Mouse (Mus musculus) kidney, postnatal 4 days (tissue): ENCODE data around the gene Gab3.
A peak's percentile ranks its signal among the peaks of the same experiment; 100 is the strongest.

ENCODE experiments used
- DNase-seq, 2 experiments: peaks; one replicate each; pipeline ENCODE4 v3.0.0; 2021; ENCODE audit warnings: mixed read lengths in 2 of 2

The Gab3 gene

GRCm38 (mm10) chrX:75084774-75085508 is at the start of gene Gab3:
Gab3 (minus strand) TSS chrX:75085458.
- peak; percentile 66 to 70 for DNase-seq

GRCm38 (mm10) chrX:75130467-75131160 is 45.4 kb upstream of the Gab3 start, which contains the start of gene Mpp1:
Mpp1 (minus strand) TSS chrX:75131016.
- peak; percentile 86 to 89 for DNase-seq

GRCm38 (mm10) chrX:75129474-75129873 is 44.2 kb upstream of the Gab3 start:
- DNase-seq: no peak

GRCm38 (mm10) chrX:75128333-75128980 is 43.2 kb upstream of the Gab3 start:
- peak; percentile 3 to 23 for DNase-seq

GRCm38 (mm10) chrX:75126893-75127292 is 41.6 kb upstream of the Gab3 start:
- no peak for DNase-seq

GRCm38 (mm10) chrX:75125606-75126005 is 40.3 kb upstream of the Gab3 start:
- no peak for DNase-seq

- DNase-seq: no peak
Observed at GRCm38 (mm10) chrX:75115550-75115949, 30.3 kb upstream of the Gab3 start.

- DNase-seq: no peak
Observed at GRCm38 (mm10) chrX:75102293-75102692, 17.0 kb upstream of the Gab3 start.

- DNase-seq: no peak
Observed at GRCm38 (mm10) chrX:75098799-75099198, 13.5 kb upstream of the Gab3 start.

- peak in 1 of 2 experiments; percentile 11 for DNase-seq
Observed at GRCm38 (mm10) chrX:75096163-75096770, 11.0 kb upstream of the Gab3 start.

- DNase-seq: peak; percentile 90 to 93
Observed at GRCm38 (mm10) chrX:75095369-75096162, 10.3 kb upstream of the Gab3 start, which contains the start of gene Dkc1. Dkc1 (plus strand) TSS chrX:75095854.

- DNase-seq: no peak
Observed at GRCm38 (mm10) chrX:75085654-75086053, 396 bp upstream of the Gab3 start.

GRCm38 (mm10) chrX:75083982-75084773 is 1.1 kb downstream of the Gab3 start:
- peak in 1 of 2 experiments; percentile 7 for DNase-seq

GRCm38 (mm10) chrX:75082351-75082750 is 2.9 kb downstream of the Gab3 start:
- peak in 1 of 2 experiments; percentile 2 for DNase-seq

GRCm38 (mm10) chrX:75056120-75056775 is 29.0 kb downstream of the Gab3 start:
- DNase-seq: no peak

- peak; percentile 11 to 17 for DNase-seq
Observed at GRCm38 (mm10) chrX:75046921-75047635, 38.2 kb downstream of the Gab3 start.

- no peak for DNase-seq
Observed at GRCm38 (mm10) chrX:75045931-75046330, 39.3 kb downstream of the Gab3 start.

- DNase-seq: peak; percentile 5 to 12
Observed at GRCm38 (mm10) chrX:75044595-75044994, 40.7 kb downstream of the Gab3 start.

GRCm38 (mm10) chrX:75036626-75037025 is 48.6 kb downstream of the Gab3 start:
- DNase-seq: no peak

GRCm38 (mm10) chrX:75035162-75035561 is 50.1 kb downstream of the Gab3 start:
- DNase-seq: no peak
